Mouse (Mus musculus): Measurements from ENCODE around the gene Tmem63c. TPM values are rescaled to one million over a fixed set of nuclear protein-coding genes. Genes with fewer than 3 reads are reported as not detected.

Gene Tmem63c
- polyA plus RNA-seq, 1 experiment from 2014 or later, result 0.92 TPM

GRCm38 (mm10) chr12:87131181-87131580 is 110.0 kb downstream of the Tmem63c start:
- H3K9ac ChIP-seq (ENCODE audit: low read depth, low read length), result no peak overlapping the region
- no peaks in the 10 kb centered on the region for H3K4me1 ChIP-seq (ENCODE audit: control insufficient read depth, insufficient read depth, low read length)
- no peak overlapping the region for H3K4me3 ChIP-seq (ENCODE audit: low read length)
- H3K27me3 ChIP-seq (replicated peaks; ENCODE audit: control insufficient read depth, insufficient read depth, low read length), result no peaks in the 10 kb centered on the region
- H3K36me3 ChIP-seq (ENCODE audit: control insufficient read depth, insufficient read depth, low read length), result no peaks in the 10 kb centered on the region; the same call in 1 of the 2 replicates
- H3K4me2 ChIP-seq (ENCODE audit: low read depth, low read length), result no peak overlapping the region
- H3K27ac ChIP-seq (ENCODE audit: low read length), result no peak overlapping the region
- WGBS, result 62% methylated on average over 2 of the region's 2 CpGs
- no peaks in the 10 kb centered on the region for H3K9me3 ChIP-seq (ENCODE audit: control insufficient read depth, low read length)
- ATAC-seq, result no peak

- no peak overlapping the region for H3K4me2 ChIP-seq (ENCODE audit: low read depth, low read length)
- H3K9me3 ChIP-seq (ENCODE audit: control insufficient read depth, low read length), result no peaks in the 10 kb centered on the region
- ATAC-seq, result no peak
- H3K4me3 ChIP-seq (ENCODE audit: low read length), result no peak overlapping the region
- no peak overlapping the region for H3K9ac ChIP-seq (ENCODE audit: low read depth, low read length)
- no peaks in the 10 kb centered on the region for H3K27me3 ChIP-seq (replicated peaks; ENCODE audit: control insufficient read depth, insufficient read depth, low read length)
- no peak overlapping the region for H3K27ac ChIP-seq (ENCODE audit: low read length)
- 66% methylated on average over 3 of the region's 3 CpGs for WGBS
- H3K36me3 ChIP-seq (ENCODE audit: control insufficient read depth, insufficient read depth, low read length), result no peaks in the 10 kb centered on the region; the same call in 1 of the 2 replicates
- H3K4me1 ChIP-seq (ENCODE audit: control insufficient read depth, insufficient read depth, low read length), result no peaks in the 10 kb centered on the region
These were observed 110.5 kb downstream of the Tmem63c start for GRCm38 (mm10) chr12:87131619-87132018.

- Histone ChIP-seq H3K9ac (ENCODE audit: low read depth, low read length) (no peak overlapping the region), H3K9me3 (ENCODE audit: control insufficient read depth, low read length) (no peaks in the 10 kb centered on the region), H3K4me3 (ENCODE audit: low read length) (no peak overlapping the region), H3K27me3 (replicated peaks; ENCODE audit: control insufficient read depth, insufficient read depth, low read length) (no peaks in the 10 kb centered on the region), H3K4me2 (ENCODE audit: low read depth, low read length) (no peak overlapping the region), H3K4me1 (ENCODE audit: control insufficient read depth, insufficient read depth, low read length) (no peaks in the 10 kb centered on the region), H3K27ac (ENCODE audit: low read length) (no peak overlapping the region), H3K36me3 (ENCODE audit: control insufficient read depth, insufficient read depth, low read length) (no peaks in the 10 kb centered on the region; the same call in 1 of the 2 replicates)
- WGBS, result 90% methylated on average over 6 of the region's 6 CpGs
- no peak for ATAC-seq
These were observed 111.1 kb downstream of the Tmem63c start for GRCm38 (mm10) chr12:87132210-87132609.

GRCm38 (mm10) chr12:87132784-87133183 is 111.6 kb downstream of the Tmem63c start:
- no peak for ATAC-seq
- Histone ChIP-seq H3K27me3 (replicated peaks; ENCODE audit: control insufficient read depth, insufficient read depth, low read length) (no peaks in the 10 kb centered on the region), H3K36me3 (ENCODE audit: control insufficient read depth, insufficient read depth, low read length) (no peaks in the 10 kb centered on the region; the same call in 1 of the 2 replicates), H3K4me1 (ENCODE audit: control insufficient read depth, insufficient read depth, low read length) (no peaks in the 10 kb centered on the region), H3K4me3 (ENCODE audit: low read length) (no peak overlapping the region), H3K9ac (ENCODE audit: low read depth, low read length) (no peak overlapping the region), H3K9me3 (ENCODE audit: control insufficient read depth, low read length) (no peaks in the 10 kb centered on the region), H3K4me2 (ENCODE audit: low read depth, low read length) (no peak overlapping the region), H3K27ac (ENCODE audit: low read length) (no peak overlapping the region)
- 92% methylated on average over 9 of the region's 9 CpGs for WGBS

- no peak for ATAC-seq
- Histone ChIP-seq H3K36me3 (ENCODE audit: control insufficient read depth, insufficient read depth, low read length) (no peaks in the 10 kb centered on the region), H3K4me1 (ENCODE audit: control insufficient read depth, insufficient read depth, low read length) (no peaks in the 10 kb centered on the region), H3K9me3 (ENCODE audit: control insufficient read depth, low read length) (no peaks in the 10 kb centered on the region), H3K27me3 (replicated peaks; ENCODE audit: control insufficient read depth, insufficient read depth, low read length) (no peaks in the 10 kb centered on the region), H3K4me3 (ENCODE audit: low read length) (no peak overlapping the region), H3K9ac (ENCODE audit: low read depth, low read length) (no peak overlapping the region), H3K4me2 (ENCODE audit: low read depth, low read length) (no peak overlapping the region), H3K27ac (ENCODE audit: low read length) (no peak overlapping the region)
- 89% methylated on average over 15 of the region's 15 CpGs for WGBS
These were observed 116.5 kb downstream of the Tmem63c start for GRCm38 (mm10) chr12:87137439-87138341.

- H3K4me1 ChIP-seq (ENCODE audit: control insufficient read depth, insufficient read depth, low read length), result no peaks in the 10 kb centered on the region
- no peak overlapping the region for H3K4me2 ChIP-seq (ENCODE audit: low read depth, low read length)
- H3K9ac ChIP-seq (ENCODE audit: low read depth, low read length), result no peak overlapping the region
- H3K36me3 ChIP-seq (ENCODE audit: control insufficient read depth, insufficient read depth, low read length), result no peaks in the 10 kb centered on the region
- 87% methylated on average over 2 of the region's 2 CpGs for WGBS
- no peaks in the 10 kb centered on the region for H3K27me3 ChIP-seq (replicated peaks; ENCODE audit: control insufficient read depth, insufficient read depth, low read length)
- no peak overlapping the region for H3K27ac ChIP-seq (ENCODE audit: low read length)
- no peak for ATAC-seq
- no peak overlapping the region for H3K4me3 ChIP-seq (ENCODE audit: low read length)
- no peaks in the 10 kb centered on the region for H3K9me3 ChIP-seq (ENCODE audit: control insufficient read depth, low read length)
These were observed 117.2 kb downstream of the Tmem63c start for GRCm38 (mm10) chr12:87138342-87138701.

- H3K4me1 ChIP-seq (ENCODE audit: control insufficient read depth, insufficient read depth, low read length), result no peaks in the 10 kb centered on the region
- no peaks in the 10 kb centered on the region for H3K27me3 ChIP-seq (replicated peaks; ENCODE audit: control insufficient read depth, insufficient read depth, low read length)
- H3K36me3 ChIP-seq (ENCODE audit: control insufficient read depth, insufficient read depth, low read length), result no peaks in the 10 kb centered on the region
- H3K9ac ChIP-seq (ENCODE audit: low read depth, low read length), result no peak overlapping the region
- no peak overlapping the region for H3K27ac ChIP-seq (ENCODE audit: low read length)
- no peak overlapping the region for H3K4me2 ChIP-seq (ENCODE audit: low read depth, low read length)
- WGBS, result 66% methylated on average over 2 of the region's 2 CpGs
- no peak for ATAC-seq
- no peak overlapping the region for H3K4me3 ChIP-seq (ENCODE audit: low read length)
- H3K9me3 ChIP-seq (ENCODE audit: control insufficient read depth, low read length), result no peaks in the 10 kb centered on the region
These were observed 117.6 kb downstream of the Tmem63c start for GRCm38 (mm10) chr12:87138768-87139167.

Small RNAs within 50 kb of the gene (microRNA-seq; reads per million reads assigned to microRNA genes)
- gene Gm25847, result not detected

Other genes with a start within 250 kb of the Tmem63c start
- 8.2 and 10.9 TPM in 2 replicates for gene Irf2bpl, start 136.5 kb upstream of the Tmem63c start, polyA plus RNA-seq (2015; fragmentation: Nextera tagmentation; extraction: Ambion mirVana)
- 7.9 and 9.5 TPM in 2 replicates for gene Cipc, start 74.3 kb upstream of the Tmem63c start, polyA plus RNA-seq (2015; fragmentation: Nextera tagmentation; extraction: Ambion mirVana)
- 0.23 and 0.28 TPM in 2 replicates for gene Zdhhc22, start 30.9 kb upstream of the Tmem63c start, polyA plus RNA-seq (2015; fragmentation: Nextera tagmentation; extraction: Ambion mirVana)
- 1.2 and 1.6 TPM in 2 replicates for gene Ngb, start 81.2 kb downstream of the Tmem63c start, polyA plus RNA-seq (2015; fragmentation: Nextera tagmentation; extraction: Ambion mirVana)
- 60.4 and 61.2 TPM in 2 replicates for gene Gstz1, start 125.8 kb downstream of the Tmem63c start, polyA plus RNA-seq (2015; fragmentation: Nextera tagmentation; extraction: Ambion mirVana)
- gene Pomt2, start 126.6 kb downstream of the Tmem63c start, polyA plus RNA-seq (2015; fragmentation: Nextera tagmentation; extraction: Ambion mirVana), result 11.7 TPM in 2 replicates
- 0.69 and 1.3 TPM in 2 replicates for gene Samd15, start 178.4 kb downstream of the Tmem63c start, polyA plus RNA-seq (2015; fragmentation: Nextera tagmentation; extraction: Ambion mirVana)
- 0.95 and 1.4 TPM in 2 replicates for gene Tmed8, start 179.1 kb downstream of the Tmem63c start, polyA plus RNA-seq (2015; fragmentation: Nextera tagmentation; extraction: Ambion mirVana)
- gene Noxred1, start 217.4 kb downstream of the Tmem63c start, polyA plus RNA-seq (2015; fragmentation: Nextera tagmentation; extraction: Ambion mirVana), result 0.45 and 0.49 TPM in 2 replicates
- gene Vipas39, start 244.9 kb downstream of the Tmem63c start, polyA plus RNA-seq (2015; fragmentation: Nextera tagmentation; extraction: Ambion mirVana), result 40.8 and 42.4 TPM in 2 replicates
- 196 and 225 TPM in 2 replicates for gene Ahsa1, start 245.1 kb downstream of the Tmem63c start, polyA plus RNA-seq (2015; fragmentation: Nextera tagmentation; extraction: Ambion mirVana)

Measured in intestine, embryonic 16.5 days (tissue).